Mouse (Mus musculus): ENCODE data around the gene Sfrp5.

The Sfrp5 gene

DNA sequence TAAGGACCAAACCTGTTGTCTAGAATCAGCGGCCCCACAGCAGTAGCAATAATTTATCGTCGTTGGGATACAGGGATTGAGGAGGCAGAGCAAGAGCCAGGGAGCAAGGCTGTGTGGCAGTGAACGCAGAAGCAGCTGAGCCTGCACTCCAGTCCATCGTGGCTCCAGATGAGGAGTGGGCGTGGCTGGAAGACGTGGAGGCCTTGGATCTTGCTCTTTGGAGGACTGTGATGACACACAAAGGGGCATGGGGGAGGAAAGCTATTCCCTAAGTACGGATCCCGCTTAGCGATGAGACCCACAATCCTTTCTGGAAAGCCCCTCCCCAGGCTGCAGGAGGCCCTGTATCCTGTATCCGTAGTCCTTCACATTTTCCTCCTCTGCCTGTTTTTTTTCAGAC, 4.0 kb downstream of the Sfrp5 start:
- peak; percentile 39 for DNase-seq (ENCODE audit: low read depth, low spot score)

DNA sequence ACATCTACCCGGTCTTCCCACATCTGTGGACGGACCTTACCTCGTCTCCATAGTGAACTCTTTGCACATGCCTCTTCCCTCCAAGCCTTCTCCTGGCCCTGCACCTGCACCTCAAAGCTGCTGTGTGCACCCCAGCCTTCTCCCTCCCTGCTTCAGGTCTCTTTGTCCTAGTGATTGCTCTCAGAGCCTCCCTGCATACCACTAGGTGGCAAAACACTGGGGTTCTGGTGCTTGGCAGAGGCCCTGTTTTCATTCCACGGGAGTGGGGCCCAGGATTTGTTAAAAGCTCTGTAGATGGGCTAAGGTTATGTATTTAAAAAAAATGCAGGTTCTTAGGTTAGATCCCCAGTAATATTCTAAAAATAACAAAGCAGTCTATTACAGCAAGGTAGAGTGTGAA, 5.0 kb downstream of the Sfrp5 start:
- DNase-seq (ENCODE audit: low read depth, low spot score) = no peak

DNA sequence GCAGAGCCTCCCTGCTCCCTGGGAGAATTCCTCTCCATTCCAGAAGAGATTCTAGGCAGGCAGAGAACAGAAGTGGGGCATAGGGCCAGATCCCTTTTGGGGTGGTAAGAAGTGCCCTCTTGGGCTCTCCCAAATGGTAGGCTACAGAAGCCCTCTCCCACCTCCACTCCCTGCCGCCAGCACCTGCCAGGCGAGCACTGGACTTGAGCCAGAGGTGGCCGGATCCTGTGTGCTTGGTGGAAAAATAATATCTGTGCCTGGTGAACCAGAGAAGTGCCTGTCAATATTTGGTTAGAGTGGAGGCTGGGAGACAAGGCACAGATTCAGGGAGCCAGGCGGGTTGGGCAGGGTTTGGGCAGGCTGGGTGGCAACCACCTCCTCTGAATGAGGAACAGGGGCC, 5.7 kb downstream of the Sfrp5 start:
- no peak for DNase-seq (ENCODE audit: low read depth, low spot score)

DNA sequence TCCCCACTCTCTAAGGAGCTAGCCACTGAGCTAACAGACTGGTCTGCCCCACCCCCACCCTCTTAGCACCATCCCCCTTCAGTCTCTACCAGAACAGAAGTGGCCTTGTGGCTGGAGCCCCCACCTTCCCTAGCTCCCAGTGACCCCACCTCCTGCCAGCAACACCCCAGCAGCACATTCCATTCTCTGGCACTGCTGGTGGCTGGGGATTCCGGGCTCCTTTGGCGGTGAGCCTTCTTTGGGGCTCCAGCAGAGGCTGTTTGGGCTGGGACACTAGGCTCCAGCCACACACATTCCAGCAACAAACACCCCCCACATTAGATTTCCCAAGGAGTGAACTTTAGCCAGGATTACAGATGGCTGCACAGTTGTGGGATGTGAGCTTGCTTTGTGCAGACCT, 8.7 kb downstream of the Sfrp5 start:
- DNase-seq (ENCODE audit: low read depth, low spot score) = no peak

DNA sequence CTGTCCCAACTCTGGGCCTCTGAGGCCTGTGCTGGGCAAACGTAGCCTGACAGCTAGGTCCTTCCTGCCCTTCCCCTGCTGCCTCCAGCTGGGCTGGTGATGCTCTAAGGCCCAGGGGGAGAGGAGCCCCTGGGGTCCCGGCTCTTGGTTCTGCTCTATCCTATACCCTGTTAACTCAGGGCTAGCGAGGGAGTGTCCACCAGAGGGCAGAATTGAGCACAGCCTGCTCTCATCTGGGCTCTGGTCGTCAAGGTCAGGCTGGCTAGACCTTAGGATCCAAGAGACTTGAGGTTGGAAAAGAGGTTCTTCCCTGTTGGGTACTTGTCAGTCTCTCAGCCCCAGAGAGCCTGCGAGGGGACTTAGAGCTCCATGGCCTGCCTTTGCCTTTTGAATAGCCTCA, 11.6 kb downstream of the Sfrp5 start:
- DNase-seq (ENCODE audit: low read depth, low spot score) = peak; percentile 80

DNA sequence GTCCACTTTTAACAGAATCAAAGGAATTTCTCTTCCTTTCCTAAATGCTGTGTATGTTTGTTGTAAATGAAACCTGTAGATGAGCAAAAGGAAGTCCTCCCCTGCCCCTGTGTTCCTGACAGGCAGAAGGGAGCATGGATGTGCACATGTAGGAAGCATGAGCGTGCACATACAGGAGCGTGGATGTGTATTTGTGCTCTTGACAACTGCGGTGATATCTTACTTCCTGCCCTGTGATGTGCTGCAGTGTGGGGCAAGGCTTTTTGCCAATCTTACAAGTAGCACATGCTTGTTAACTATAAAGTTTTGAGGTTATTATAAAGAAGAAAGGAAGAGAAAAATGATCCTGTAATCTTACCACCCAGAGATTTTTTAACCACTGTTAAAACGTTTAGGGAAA, 12.3 kb downstream of the Sfrp5 start:
- DNase-seq (ENCODE audit: low read depth, low spot score) = no peak

DNA sequence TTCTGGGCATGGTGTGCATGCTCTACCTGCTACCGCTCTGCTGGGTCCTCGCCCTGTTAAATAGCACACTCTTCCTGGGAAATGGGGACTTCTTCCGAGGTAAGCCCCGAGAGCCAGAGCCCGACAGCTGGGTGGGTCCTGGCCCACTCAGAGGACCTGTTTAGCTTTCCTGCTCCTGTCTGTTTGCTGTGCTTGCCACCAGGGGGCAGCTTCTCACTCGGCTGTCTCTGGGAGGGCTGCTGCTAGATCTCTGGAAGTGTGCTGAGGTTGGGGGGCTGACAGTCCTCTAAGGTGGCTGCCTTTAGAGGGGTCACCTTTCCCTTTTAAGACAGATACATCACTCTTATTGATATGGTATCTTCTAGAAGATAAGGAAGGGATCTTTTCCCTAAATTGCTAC, 19.4 kb downstream of the Sfrp5 start:
- peak; percentile 46 for DNase-seq (ENCODE audit: low read depth, low spot score)

DNA sequence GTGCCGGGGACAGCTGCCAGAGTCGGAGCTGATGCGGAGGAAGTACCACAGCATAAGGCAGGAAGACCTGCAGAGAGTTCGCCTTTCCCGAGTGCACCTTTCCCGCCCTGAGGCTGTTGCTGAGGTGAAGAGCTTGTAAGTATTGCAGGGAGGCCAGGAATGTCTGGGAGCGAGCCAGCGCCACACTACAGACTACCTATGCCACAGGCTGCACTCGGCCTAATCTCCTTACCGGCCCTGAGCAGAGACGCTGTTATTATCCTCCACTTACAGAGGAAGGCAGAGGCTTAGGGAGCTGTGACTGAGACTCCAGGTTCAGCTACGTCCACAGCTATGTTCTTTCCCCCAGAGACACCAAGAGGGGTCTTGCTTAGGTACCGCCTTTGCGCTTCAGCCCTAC, 22.7 kb downstream of the Sfrp5 start:
- no peak for DNase-seq (ENCODE audit: low read depth, low spot score)

DNA sequence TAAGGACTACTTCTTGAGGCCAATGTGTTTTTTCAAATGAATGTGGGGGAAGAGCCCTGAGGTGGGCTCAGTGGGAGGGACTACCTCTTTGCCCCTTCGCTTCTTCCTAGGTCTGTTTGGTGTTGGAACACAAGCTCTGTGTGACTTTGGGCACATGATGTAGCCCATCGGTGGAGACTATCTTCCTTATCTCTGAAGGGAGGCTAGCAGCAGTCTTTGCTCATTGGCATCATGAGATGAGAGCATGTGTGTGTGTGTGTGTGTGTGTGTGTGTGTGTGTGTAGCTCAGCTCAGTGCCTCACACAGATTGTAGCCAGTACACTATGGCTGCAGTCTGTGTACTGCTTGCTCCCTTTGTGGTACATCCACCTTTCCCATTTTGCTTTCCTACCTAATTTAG, 24.6 kb downstream of the Sfrp5 start:
- no peak for DNase-seq (ENCODE audit: low read depth, low spot score)

DNA sequence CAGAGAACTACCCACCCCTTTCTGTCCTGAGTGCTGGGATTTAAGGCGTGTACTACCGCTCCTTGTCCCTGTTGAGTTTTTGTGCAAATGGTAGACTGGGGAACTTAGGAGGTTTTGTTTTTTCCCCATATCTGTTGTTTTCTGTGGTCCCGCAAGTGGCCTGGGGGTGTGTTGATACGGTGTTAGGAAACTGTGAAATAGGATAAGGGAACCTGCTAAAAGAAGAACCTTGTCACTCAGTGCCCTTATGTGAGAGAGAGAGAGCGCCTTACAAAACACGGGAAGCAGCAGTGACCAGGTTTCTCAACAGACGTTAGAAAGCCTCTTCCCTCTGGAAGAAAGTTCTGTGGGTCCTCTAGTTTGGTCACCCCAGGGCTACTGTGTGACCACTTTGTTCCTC, 25.2 kb downstream of the Sfrp5 start:
- no peak for DNase-seq (ENCODE audit: low read depth, low spot score)

DNA sequence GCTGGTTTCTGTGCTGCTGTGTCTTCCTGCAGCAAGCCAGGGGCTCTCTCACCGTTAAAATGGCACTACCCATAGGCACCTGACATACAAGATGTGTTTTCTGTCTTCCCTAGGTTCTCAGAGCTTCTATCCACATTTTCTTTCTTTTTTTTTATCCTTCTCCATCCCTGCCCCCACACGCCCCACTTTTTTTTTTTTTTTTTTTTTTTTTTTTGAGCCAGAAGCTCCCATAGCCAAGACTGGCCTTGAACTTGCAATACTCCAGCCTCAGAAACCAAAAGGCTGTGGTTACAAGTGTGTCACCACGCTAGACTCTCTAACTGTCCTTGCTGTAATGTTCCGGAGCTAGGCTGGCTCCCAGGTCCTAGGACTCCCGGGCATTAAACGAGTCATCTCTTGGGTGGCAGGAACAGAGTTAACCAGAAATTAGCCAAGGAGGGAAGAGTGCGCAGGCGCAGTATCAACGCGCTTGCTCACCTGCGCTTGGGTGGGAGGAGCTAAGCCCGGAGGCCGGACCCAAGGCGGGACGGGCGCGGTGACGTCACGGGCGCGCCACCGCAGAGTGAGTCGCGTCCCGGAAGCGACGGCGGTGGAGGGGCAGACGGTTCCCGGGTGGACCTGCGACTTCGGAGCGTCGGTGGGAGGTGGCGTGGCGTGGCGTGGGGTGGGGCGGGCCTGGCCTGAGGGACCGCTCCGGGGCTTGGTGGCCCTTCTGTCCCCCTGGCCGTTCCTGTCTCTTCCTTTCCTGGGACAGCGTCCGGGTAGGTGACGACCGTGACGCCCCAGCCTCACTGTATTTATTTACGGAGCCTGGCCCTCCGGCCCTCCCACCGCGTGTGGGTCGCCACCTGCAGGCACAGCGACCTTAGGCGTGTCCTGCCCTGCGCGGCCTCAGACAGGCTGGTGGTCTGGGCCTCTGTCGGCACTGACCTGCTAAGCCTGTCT, 31.8 kb downstream of the Sfrp5 start:
- DNase-seq (ENCODE audit: low read depth, low spot score) = peak; percentile 95

DNA sequence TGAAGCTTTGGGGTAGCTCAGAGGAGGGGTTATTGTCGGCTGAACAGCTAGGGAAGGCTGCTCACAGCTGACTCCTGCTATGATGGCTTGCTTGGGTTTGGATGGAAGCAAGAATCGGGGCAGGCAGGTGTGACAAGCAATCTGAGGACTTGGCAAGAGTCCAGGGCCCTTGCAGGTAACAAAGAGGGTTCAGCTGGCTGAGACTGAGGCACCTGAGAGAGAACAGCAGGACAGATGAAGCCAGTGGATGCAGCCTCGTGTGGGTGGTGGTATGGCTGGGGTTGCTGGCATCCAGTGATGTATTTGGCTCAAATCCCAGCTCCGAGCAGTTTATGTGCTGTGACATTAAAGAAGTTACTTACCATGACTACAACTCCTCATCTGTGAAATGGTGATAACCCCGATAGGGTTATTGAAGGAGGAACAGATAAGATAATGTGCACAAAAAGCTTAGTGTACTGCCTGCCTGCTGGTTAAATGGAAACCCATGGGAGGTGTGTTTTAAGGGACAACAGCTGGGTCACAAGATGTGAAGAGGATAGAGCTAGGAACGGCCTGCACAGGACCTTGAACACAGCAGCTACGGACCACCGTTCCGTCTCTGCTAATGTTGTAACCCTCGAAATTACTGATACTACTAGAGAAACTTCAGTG, 32.6 kb downstream of the Sfrp5 start:
- no peak for DNase-seq (ENCODE audit: low read depth, low spot score)

DNA sequence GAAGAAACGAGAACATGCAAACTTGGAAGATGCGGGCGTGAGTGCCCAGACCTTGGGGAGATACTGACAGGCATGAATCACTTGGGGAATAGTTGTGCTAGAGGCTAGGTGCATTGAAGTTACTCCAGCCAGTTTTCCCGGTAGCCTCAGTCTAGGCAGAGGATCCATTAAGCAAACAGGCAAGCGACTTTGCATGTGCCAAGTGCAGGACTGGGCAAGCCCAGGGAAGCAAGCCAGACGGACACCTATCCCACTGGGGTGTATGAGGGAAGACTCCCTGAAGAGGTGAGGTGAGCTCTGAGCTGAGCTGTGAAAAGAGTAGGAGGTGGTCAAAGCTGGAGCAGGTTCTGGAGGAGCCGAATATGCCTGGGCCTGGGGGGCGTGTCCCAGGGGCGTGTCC, 34.6 kb downstream of the Sfrp5 start:
- DNase-seq (ENCODE audit: low read depth, low spot score) = no peak

DNA sequence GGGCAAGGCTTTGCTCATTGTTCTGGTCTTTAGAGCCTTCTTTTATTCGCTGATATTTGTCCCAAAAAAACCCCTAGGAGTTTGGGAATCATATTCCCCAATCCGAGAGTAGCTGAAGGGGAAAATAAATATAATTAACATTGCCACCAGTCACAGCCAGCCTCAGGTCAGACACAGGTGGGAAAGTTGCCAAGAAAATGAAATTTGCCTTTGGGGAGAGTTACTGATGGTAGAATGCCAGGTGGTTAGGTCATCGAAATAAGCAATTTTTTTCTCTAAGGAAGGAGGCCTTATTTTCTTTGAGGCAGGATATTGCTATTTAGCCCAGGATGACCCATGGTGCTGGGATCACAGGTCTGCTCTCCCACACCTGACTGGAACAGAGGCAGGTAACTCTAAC, 35.3 kb downstream of the Sfrp5 start:
- no peak for DNase-seq (ENCODE audit: low read depth, low spot score)

DNA sequence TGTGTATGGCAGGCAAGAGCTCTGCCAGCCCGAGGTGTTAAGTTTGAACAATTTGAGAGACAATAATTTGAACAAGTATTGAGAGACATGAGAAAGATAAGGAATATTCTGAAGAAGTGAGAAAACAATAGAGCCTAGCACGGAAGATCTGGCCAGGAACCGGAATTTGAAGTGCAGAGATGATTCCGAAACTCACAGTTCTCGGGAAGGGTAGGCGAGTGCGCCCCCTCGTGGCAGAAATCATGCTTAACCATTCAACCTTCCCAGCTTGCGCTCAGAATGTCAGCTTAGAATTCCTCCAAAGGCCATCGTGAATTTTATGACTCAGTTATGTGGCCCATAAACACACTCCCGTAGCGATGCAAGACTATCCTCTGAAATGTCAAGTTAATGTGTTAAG, 35.9 kb downstream of the Sfrp5 start:
- DNase-seq (ENCODE audit: low read depth, low spot score) = peak; percentile 73

DNA sequence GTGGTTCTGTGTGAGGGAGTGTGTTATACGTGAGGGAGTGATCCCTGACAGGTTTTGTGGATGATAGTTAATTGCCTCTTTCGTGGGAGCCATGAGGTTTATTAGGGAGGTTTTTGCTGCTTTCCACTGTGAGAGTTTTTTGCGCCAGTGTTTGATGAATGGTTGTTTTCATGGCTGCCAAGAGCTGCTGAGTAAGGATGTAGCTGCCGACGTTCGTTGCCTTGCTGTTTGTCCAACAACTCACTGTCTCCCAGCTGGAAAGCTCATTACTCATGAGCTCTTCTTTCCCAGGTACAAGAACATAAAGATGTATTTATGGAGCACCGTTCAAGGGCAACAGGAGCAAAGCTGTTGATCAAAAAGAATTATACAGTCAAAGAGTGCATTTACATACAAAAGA, 37.9 kb downstream of the Sfrp5 start:
- no peak for DNase-seq (ENCODE audit: low read depth, low spot score)

DNA sequence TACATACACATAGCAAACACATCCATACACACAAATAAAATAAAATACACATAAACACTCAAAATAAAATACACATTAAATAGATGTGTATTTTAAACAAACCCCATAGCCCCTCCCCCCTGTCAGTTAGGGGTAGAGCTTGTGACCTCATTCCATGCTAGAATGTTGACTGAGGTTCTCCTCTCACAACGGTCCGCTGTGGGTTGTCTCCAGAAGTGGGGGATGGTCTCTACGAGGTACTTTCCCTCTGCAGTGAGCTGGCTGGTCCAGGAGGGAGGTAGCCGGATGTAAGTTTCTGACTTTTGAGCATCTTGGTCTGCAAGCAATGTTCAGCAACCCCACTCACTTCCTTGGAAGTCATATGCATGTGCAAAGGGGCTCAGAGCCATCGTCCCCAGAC, 38.3 kb downstream of the Sfrp5 start, which contains the start of gene Zfyve27:
Zfyve27 (plus strand) TSS at position 188 of the 400 bp plus-strand sequence.
- no peak for DNase-seq (ENCODE audit: low read depth, low spot score)

DNA sequence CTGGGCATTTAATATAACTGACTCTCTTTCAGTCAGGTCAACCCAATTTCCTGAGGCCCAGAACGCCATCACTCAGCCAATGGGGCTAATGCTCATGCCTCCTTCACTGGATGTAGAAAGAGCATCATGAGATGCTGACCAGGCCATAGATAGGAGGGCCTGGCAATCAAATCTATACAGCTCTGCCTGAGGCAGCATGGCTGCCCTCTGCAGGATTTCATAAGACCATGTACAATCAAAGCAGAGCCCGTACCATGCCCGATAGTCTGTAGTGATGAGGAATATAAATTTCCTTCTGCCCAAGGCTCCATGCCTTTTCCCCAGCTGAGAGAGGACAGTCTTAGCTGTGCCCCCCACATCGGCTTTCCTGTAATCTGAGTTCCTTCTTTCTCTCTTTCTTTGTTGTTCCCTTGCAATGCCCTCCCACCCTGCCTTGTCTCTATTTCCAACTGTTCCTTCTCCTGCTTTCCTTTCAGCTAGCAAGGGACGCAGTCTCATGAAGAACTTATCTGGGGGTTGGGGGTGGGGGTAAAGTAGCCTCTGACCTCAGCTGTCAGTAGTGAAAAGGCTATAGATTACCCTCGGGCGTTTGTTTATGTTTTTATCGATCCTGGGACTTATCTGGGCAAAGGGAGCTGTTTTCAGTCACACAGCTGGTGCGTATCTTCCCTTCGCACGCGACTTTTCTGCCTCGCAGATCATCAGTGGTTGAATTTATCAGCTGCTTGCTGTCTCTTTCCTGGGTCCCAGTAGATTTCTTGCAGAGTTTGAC, 43.6 kb downstream of the Sfrp5 start:
- DNase-seq (ENCODE audit: low read depth, low spot score) = no peak

DNA sequence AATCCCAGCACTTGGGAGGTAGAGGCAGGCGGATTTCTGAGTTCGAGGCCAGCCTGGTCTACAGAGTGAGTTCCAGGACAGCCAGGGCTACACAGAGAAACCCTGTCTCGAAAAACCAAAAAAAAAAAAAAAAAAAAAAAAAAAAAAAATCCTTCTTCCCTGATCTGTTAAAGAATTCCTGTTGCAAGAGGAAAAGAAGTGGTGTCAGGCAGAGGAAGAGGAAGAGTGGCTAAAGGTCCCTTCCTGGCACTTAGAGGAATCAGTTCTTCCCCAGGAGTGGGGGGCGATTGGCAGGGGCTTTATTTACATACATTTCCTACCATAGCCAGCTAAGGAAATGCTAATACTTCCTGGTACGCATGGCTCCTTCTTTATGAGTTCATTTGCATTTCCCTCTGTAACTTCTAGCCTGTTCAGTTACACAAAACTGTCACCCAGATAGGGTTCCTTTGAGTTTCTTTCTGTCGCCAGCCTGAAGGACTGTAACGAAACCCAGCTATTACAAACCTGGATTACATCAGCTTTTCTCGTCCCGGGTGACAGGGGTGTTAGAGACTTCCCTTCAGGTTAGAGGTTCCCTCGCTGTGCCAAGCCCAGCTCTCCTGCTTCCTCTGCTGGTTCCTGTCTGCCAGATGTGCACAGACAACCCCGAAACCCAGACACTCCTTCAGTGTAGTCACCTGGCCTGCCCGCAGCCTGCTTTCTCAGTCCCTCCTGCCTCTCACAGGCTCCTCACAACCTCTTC, 44.4 kb downstream of the Sfrp5 start:
- no peak for DNase-seq (ENCODE audit: low read depth, low spot score)

DNA sequence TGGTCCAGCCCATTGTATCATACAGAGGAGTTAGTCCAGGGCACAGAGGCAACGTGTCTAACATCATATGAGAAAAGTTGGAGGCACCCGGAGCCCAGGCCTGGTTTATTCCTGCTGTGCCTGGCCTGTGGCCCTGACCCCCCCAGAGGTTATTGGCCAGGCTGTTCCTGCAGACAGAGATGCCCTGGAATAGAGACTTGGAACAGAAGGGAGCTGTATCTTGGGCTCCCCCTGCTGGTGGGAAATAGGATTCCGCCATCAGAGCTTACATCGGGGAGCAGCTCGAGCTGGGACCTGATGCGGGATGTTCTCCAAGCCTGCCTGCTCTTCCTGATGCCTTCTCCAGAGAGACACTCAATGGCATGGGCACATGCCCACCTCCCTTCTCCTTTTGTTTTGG, 50.1 kb downstream of the Sfrp5 start:
- DNase-seq (ENCODE audit: low read depth, low spot score) = peak; percentile 90

DNA sequence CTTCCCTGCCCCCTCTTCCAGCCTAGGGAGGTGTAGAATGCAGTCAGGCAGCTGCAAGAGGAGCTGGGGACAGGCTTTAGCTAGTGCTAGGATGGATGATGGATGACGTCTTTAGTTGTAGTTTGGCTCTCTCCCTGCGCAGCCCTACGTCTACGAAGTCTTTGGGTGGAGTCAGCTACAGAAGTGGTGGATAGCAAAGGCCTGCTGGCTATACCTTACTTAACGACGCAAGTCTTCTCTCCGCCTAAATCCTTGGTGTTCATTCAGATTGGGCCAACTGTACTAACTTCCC, 53.5 kb downstream of the Sfrp5 start:
- DNase-seq (ENCODE audit: low read depth, low spot score) = peak; percentile 49
